Mouse (Mus musculus): ENCODE measurements around the gene Rps19bp1.
A peak's percentile ranks its signal among the peaks of the same experiment; 100 is the strongest.

Gene Rps19bp1

DNA sequence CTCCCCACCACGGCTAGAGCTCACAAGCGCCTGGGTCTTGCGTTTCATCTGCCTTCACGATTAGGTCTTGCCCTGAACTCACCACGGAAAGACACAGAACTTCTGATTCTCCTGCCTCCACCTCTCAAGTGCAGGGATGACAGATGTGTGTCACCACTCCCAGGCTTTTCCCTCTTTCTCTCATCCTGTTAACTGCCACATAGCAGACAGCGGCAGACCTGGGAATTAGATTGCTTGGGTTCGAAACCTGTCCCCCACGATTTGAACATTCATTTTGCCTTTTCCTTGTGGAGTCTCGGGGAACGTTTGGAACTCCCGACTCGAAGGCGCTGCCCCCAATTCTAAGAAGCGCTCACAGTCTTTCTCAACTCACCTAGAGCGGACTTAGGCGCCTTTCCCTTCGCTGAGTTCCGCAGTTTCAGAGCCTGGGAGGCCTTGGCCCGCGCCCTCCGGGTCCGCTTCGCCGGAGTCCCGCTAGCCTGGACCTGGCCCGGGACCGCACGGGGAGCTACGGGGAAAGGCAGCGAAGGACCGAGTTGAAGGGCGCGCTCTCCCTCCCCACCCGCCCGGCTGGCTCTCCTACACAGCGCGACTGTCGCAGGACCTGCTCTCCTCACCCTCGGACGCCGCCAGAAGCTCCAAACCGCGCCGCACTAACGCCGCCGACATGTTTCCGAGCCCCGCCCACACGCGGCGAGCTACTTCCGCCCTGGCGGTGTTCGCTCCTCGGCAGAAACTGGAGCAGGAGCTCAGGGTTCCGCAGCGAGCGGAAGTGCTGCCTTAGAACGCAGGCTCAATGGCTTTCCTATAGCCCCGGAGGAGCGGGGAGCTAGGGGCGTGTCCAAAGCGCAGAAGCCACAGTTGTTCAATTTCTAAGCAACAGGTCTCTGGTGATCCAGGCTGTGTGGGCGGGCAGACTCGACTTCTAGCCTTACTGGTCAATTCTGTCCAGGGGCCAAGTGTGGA is at the start of gene Rps19bp1:
Gene Rps19bp1 (minus strand): TSS at position 706 of the 966 bp plus-strand sequence.
- DNase-seq (ENCODE audit: extremely low spot score, low read depth, low spot score): peak; percentile 83

DNA sequence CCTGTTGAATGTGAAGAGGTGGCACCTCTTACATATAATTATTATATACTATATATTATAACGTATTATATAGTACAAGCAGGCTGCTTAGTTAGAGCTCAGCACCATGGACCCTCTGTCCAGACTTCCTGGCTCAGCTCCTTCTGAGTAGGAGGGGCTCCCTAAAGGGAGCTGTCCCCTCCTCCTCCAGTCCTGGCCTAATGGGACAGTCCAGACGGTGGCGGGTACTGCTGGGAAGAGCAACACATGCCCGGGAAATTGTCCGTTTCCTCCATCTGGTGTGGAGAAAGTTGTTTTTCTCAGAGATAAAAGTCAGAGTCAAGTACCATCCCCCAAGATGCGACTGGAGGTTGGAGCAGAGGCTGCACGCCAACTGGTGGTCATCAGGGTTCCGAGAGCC is 42.0 kb upstream of the Rps19bp1 start:
- no peak for DNase-seq (ENCODE audit: extremely low spot score, low read depth, low spot score)

DNA sequence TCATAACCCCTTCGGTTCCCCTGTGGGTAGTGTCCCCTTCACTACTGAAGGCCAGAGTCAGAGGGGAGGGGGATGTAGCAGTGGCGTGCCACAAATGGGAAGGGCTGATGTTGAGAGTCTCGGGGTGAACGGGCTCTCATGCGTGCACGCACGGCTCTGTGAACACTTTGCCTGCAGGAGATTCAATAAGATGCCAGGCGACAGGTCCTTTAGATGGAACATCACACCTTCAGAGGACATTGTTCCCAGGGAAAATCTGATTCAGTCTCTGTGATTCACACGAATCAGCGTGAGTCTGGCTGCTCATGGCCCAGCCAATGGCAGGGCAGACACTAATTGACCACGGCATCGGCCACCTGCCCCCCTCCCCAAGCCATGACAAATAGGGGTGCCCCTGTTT is 40.1 kb upstream of the Rps19bp1 start:
- no peak for DNase-seq (ENCODE audit: extremely low spot score, low read depth, low spot score)

GRCm38 (mm10) chr15:80303779-80304178 is 39.7 kb upstream of the Rps19bp1 start:
- DNase-seq (ENCODE audit: extremely low spot score, low read depth, low spot score): no peak

DNA sequence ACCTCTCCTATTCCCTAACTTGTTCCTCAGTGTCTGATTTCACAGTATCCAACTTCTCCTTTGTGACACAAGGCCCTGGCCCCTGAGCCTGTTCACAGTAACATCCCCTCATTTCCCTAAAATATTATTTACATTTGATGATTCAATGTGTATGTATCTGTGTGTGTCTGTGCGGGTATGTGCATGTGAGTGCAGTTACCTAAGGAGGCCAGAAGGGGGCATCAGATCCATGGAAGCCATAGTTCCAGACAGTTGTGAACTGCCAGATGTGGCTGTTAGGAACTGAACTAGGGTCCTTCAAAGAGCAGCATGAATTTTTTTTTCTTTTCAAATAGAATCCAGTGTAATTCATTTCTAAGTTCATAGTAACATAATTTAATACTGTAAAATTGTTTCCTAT is 33.0 kb upstream of the Rps19bp1 start:
- DNase-seq (ENCODE audit: extremely low spot score, low read depth, low spot score): no peak

DNA sequence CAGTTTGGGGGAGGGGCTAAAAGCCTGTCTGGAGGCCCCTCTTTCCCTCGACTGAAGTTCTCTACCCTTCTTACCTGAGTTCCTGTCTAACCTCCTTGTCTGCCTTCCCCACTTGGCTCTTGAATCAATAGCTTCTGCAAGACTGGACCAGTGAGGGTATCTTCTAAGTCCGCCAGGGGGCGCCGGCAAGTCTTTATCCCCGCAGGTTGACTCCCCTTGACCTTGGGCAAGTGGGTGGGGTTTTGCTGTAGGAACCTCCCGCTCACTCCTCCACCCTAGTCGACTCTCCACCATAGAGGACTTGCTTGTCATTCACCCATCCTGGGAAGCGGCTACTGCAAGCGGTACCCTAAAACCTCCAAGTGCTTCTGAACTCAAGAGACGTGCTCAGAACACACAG is 25.3 kb upstream of the Rps19bp1 start:
- peak; percentile 35 for DNase-seq (ENCODE audit: extremely low spot score, low read depth, low spot score)

DNA sequence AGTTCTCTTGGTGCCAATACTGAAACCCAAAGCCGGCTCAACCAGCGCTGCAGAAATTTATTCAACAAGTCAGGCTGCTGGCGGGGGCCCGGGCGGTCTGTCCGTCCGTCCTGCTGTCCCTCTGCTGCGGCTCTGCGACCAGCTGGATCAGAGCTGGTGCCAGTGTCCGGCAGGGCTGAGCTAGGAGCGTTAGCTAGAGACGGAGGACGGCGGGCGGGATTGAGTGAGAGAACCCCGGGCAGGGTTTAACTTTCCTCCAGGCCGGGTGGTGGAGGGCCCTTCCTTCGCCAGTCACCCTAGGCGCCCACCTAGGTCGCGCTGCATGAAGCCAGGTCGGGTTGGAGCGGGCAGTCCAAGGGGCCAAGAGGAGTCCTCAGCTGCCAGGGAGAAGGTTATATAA is 23.9 kb upstream of the Rps19bp1 start:
- DNase-seq (ENCODE audit: extremely low spot score, low read depth, low spot score): no peak

DNA sequence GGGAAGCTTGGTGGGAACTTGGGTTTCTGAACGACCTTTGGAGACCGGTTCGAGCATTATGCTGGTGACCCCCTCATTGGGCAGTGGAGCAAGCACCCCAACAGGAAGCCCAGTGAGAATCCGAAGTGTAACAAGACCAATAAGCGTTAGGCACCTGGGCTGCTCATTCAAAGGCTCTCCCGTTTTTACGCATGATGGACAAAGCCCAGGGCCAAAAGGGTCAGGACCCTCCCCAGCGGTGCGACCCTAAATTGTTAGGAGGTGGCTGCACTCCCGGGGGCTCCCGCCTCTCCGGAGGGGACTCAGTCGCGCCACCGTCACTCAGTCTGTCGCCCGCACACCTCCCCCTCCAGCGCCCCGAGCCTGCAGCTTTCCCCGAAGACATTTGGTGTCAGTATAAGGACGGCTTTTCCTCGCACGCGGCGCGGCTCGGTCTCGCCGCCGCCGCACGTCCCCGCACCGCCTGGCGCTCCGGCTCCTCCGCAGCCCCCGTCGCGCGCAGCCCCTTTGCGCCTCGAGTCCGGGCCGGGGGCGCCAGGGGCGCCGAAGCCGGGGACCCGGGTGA is 22.8 kb upstream of the Rps19bp1 start, which contains the start of gene Cacna1i:
Gene Cacna1i (plus strand): TSS at position 388 of the 565 bp plus-strand sequence.
- DNase-seq (ENCODE audit: extremely low spot score, low read depth, low spot score): no peak

DNA sequence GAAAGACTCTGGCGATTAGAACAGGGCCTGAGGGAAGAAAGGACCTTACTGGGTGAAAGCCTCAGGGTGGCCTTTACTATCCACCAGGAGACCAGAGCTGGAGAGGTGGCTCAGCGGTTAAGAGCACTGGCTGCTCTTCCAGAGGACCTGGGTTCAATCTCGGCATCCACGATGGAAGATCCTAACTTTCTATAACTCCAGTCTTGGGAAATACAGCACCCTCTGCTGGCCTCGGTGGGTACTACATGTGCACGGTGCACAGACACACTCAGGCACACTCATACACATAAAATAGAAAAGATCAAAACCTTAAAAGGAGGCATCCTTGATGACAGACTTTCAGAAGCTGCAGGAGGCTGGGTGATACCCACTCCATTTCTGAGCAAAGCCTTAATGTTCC is 16.5 kb upstream of the Rps19bp1 start:
- no peak for DNase-seq (ENCODE audit: extremely low spot score, low read depth, low spot score)

GRCm38 (mm10) chr15:80279053-80279452 is 14.9 kb upstream of the Rps19bp1 start:
- DNase-seq (ENCODE audit: extremely low spot score, low read depth, low spot score): no peak

- no peak for DNase-seq (ENCODE audit: extremely low spot score, low read depth, low spot score)
Measured at GRCm38 (mm10) chr15:80278121-80278759, 14.1 kb upstream of the Rps19bp1 start.

DNA sequence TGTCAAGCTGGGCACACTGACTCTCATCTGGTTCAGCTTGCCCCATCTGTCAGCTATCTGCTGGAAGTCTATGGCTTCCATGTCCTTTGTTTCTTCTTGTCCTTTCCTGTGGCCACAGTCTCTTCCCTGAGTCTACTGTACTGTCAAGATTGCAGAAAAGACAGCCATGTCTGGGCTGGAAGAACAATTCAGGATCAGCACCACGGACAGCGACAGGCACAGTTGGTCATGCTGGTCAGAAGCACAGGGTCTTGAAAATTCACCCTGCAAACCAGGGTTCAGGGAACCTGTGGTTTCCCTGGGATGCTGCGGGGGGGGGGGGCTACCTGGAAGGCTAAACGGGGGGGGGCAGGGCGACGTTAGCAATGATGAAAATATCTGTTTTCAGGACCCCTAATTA is 13.5 kb upstream of the Rps19bp1 start:
- DNase-seq (ENCODE audit: extremely low spot score, low read depth, low spot score): peak; percentile 72

GRCm38 (mm10) chr15:80277107-80277506 is 13.0 kb upstream of the Rps19bp1 start:
- no peak for DNase-seq (ENCODE audit: extremely low spot score, low read depth, low spot score)

DNA sequence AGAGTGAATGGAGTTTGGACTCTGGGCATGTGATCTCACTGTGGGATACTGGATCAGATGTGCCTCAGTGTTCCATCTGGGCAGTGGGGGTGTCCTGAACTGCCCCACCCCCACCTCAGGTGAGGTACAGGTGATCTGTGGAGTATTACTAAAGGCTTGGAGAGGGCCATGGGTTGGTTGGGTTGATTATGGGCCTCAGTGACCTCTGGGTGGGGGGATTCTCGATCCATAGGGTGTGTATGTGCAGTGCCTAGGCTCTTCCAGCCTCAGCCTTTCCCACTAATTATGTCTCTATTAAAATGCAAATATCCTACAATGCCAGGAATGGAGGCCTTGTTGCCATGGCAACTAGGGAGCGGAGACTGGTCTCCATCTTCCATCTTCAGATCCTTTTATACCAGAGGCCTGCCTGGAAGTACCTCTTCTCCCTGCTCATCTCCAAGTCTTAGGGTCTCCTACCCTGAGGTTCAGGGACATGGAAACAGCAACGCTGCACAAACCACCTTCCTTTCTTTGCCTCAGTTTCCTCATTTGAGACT is 7.8 kb upstream of the Rps19bp1 start:
- DNase-seq (ENCODE audit: extremely low spot score, low read depth, low spot score): no peak

DNA sequence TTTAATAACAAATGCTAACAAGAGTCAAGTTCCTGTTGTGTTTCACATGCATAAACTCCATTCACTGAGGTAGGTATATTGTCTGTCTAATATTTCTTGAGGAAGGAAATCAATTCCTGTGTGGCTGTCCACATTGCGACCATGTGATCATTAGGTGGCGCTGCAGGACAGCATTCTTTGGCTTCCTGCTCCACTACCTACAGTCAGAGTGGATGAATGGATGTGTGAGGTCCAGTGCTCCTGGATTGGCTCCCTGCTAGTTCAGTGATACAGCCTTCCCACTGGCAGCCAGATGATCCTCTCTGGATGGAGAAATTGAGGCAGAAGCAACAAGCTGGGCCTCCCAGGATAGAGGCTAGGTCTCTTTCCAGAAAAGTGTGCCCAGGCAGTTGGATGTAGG is 2.2 kb upstream of the Rps19bp1 start:
- peak; percentile 67 for DNase-seq (ENCODE audit: extremely low spot score, low read depth, low spot score)

- no peak for DNase-seq (ENCODE audit: extremely low spot score, low read depth, low spot score)
Measured at GRCm38 (mm10) chr15:80261100-80261499, 3.0 kb downstream of the Rps19bp1 start.

DNA sequence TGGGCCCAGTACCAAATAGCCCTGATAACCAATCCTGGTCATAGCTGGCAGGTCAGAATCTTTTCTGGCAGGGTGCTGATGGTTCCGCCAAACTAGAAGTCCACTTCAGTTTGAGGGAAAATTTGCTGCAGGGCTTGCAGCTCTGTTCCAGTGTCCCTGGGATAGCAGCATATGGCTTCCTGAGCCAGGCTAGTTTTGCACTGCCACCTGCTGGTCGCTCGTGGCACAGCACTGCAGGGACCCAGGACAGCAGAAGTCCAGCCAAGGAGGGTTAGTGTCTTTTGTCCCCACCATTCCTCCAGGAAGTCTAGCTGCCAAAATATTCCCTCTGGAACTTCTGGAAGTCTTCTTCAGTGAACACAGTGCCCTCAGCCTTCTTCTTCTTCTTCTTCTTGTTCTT is 3.4 kb downstream of the Rps19bp1 start:
- peak; percentile 67 for DNase-seq (ENCODE audit: extremely low spot score, low read depth, low spot score)

GRCm38 (mm10) chr15:80259406-80260045 is 4.6 kb downstream of the Rps19bp1 start:
- DNase-seq (ENCODE audit: extremely low spot score, low read depth, low spot score): no peak

- DNase-seq (ENCODE audit: extremely low spot score, low read depth, low spot score): no peak
Measured at GRCm38 (mm10) chr15:80258240-80259170, 5.6 kb downstream of the Rps19bp1 start.

Measured in hindlimb bud, embryonic 11.5 days (tissue).